Mouse (Mus musculus) myocyte (in vitro differentiated cells): ENCODE results near the gene Eid3.

ENCODE experiments used
- CEBPB ChIP-seq: IDR thresholded peaks from 2 replicates; pipeline ENCODE4 v1.6.1; 2011; ENCODE audit warnings: mild to moderate bottlenecking, moderate library complexity; ENCODE audit not compliant: poor library complexity, insufficient read depth, severe bottlenecking
- E2F4 ChIP-seq: IDR thresholded peaks from one replicate; pipeline ENCODE4 v1.6.1; 2011; ENCODE audit warnings: mild to moderate bottlenecking, control low read depth, moderate library complexity; ENCODE audit not compliant: insufficient read depth
- MAX ChIP-seq: IDR thresholded peaks from one replicate; pipeline ENCODE4 v1.6.1; 2011; ENCODE audit warnings: low read depth, mild to moderate bottlenecking, control low read depth
- MYOD1 ChIP-seq, 3 experiments: IDR thresholded peaks; one replicate each; pipeline ENCODE4 v1.6.1; 2011; ENCODE audit warnings: control low read depth in 2 of 3, low read depth in 2 of 3, mild to moderate bottlenecking in 2 of 3, moderate library complexity in 1 of 3; ENCODE audit not compliant: insufficient read length in 2 of 3, control insufficient read depth in 1 of 3
- MYOG ChIP-seq, 3 experiments: IDR thresholded peaks; one replicate each; pipeline ENCODE4 v1.6.1; 2011; ENCODE audit warnings: control low read depth in 2 of 3, low read depth in 2 of 3, mild to moderate bottlenecking in 2 of 3; ENCODE audit not compliant: insufficient read length in 2 of 3, control insufficient read depth in 1 of 3, insufficient read depth in 1 of 3
- POLR2A ChIP-seq: IDR thresholded peaks from one replicate; pipeline ENCODE4 v1.6.1; 2011; ENCODE audit warnings: low read depth, mild to moderate bottlenecking, control low read depth, moderate library complexity; ENCODE audit not compliant: insufficient read length
- POLR2AphosphoS2 ChIP-seq: IDR thresholded peaks from one replicate; pipeline ENCODE4 v1.6.1; 2011; ENCODE audit warnings: low read depth, control low read depth; ENCODE audit not compliant: insufficient read length
- REST ChIP-seq: IDR thresholded peaks from one replicate; pipeline ENCODE4 v1.6.1; 2011; ENCODE audit warnings: mild to moderate bottlenecking, control low read depth, moderate library complexity; ENCODE audit not compliant: insufficient read depth, insufficient read length
- SRF ChIP-seq: IDR thresholded peaks from one replicate; pipeline ENCODE4 v1.6.1; 2011; ENCODE audit warnings: low read depth; ENCODE audit not compliant: control insufficient read depth, insufficient read length
- TCF12 ChIP-seq: IDR thresholded peaks from one replicate; pipeline ENCODE4 v1.6.1; 2011; ENCODE audit warnings: mild to moderate bottlenecking, control low read depth; ENCODE audit not compliant: poor library complexity, insufficient read depth, severe bottlenecking
- TCF3 ChIP-seq: IDR thresholded peaks from one replicate; pipeline ENCODE4 v1.6.1; 2011; ENCODE audit warnings: low read depth, control low read depth; ENCODE audit not compliant: insufficient read length
- USF1 ChIP-seq: IDR thresholded peaks from one replicate; pipeline ENCODE4 v1.6.1; 2011; ENCODE audit warnings: low read depth, mild to moderate bottlenecking, control low read depth, moderate library complexity

DNA sequence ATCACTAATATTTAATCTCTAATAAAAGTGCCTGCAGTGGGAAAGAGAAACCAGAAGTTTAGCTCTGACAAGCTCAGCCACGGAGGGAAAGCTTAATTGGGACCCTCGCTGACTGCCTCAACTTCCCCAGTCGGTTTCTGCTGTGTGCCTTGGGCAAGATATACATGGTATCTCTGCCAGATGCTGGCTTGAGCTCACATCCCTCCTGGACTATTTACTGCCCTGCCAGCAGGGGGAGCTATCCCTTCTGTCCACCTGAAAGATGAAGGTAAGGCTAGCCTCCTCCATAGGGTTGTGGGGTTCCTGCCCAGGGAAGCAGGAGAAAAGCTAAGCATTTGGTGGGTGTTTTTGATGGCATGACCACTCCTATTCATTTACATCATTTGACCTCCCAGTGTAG is 43.8 kb downstream of the Eid3 start:
- TF ChIP-seq MYOG (IDR thresholded peaks at IDR 0.05; ENCODE audit: control insufficient read depth in 1 of 3, insufficient read depth in 1 of 3, insufficient read length in 2 of 3, low read depth in 2 of 3) (no peak), USF1 (no peak), POLR2A (no peak), TCF12 (no peak), MAX (no peak), SRF (no peak), TCF3 (no peak), E2F4 (no peak), REST (no peak), CEBPB (no peak), POLR2AphosphoS2 (no peak), MYOD1 (IDR thresholded peaks at IDR 0.05; ENCODE audit: control insufficient read depth in 1 of 3, insufficient read length in 2 of 3, low read depth in 2 of 3) (no peak)
